In the genomic region with DNA sequence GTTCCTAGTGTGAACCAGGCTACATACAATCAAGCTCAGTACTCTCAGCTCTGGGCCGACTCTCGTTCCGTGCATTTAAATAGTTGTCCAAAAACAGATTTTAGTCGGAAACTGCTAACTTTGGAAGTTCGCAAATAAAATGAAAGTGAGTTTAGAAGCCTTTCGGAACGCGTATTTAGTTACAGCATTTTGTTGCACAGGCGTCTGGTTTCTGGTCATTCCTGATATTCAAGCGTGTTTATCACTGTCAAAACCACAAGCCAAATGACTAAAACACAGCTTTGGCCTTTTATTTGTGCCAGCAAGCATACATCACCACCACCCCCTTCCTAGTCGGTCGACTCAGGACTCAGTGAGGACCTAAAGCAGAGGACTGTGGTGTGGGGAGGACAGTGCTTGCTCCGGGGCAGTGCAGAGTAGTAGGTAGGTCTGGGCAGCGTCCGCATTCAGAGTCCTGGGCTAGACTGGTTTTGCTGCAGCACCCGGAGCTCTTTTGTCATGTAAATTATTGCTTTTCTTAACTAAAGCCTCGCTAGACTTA, we compare ENCODE assay signal across 8 mouse cellular contexts. TPM values are rescaled to one million over a fixed set of nuclear protein-coding genes. Genes with fewer than 3 reads are reported as not detected.
A peak's percentile ranks its signal among the peaks of the same experiment; 100 is the strongest.
DNase-seq lines count a peak whose midpoint lies in the region; ATAC-seq and TF ChIP-seq lines count a peak whose summit lies in the region.

No protein-coding gene starts in this region.

- peaks cover 77% of the 10 kb centered on the region for H3K4me1 ChIP-seq in megakaryocyte, embryonic 14.5 days
- peaks cover 20% of the 10 kb centered on the region for H3K4me1 ChIP-seq in hindbrain, postnatal 0 days (ENCODE audit: insufficient read depth, low read length)
- H3K4me1 ChIP-seq in lung, adult 2 months (ENCODE audit: control insufficient read depth, insufficient read depth, low read length): peaks cover 15% of the 10 kb centered on the region

- H3K4me3 ChIP-seq in megakaryocyte, embryonic 14.5 days (replicated peaks): peak overlapping the region; percentile 97
- H3K4me3 ChIP-seq in hindbrain, postnatal 0 days (ENCODE audit: low read length): peak overlapping the region; percentile 55
- peak overlapping the region; percentile 92 for H3K4me3 ChIP-seq in lung, adult 2 months (replicated peaks; ENCODE audit: extremely low read depth, low read depth, low read length)

- H3K27me3 ChIP-seq in megakaryocyte, embryonic 14.5 days (replicated peaks): no peaks in the 10 kb centered on the region
- peaks cover 13% of the 10 kb centered on the region for H3K27me3 ChIP-seq in hindbrain, postnatal 0 days (ENCODE audit: insufficient read depth, low read length)

- H3K36me3 ChIP-seq in megakaryocyte, embryonic 14.5 days (replicated peaks; ENCODE audit: low read length): peaks cover 6% of the 10 kb centered on the region
- H3K36me3 ChIP-seq in hindbrain, postnatal 0 days (ENCODE audit: insufficient read depth, low read length): no peaks in the 10 kb centered on the region

- no peak for TF ChIP-seq CTCF in hindbrain, postnatal 0 days (IDR thresholded peaks at IDR 0.05; ENCODE audit: low read depth)
- no peak for TF ChIP-seq CTCF in lung, adult 2 months (IDR thresholded peaks at IDR 0.05; ENCODE audit: insufficient read depth, low read length)

- WGBS in hindbrain, postnatal 0 days: 2% methylated on average over 17 of the region's 17 CpGs
- under 1% methylated on average over 17 of the region's 17 CpGs for WGBS in lung, adult 2 months

- ATAC-seq in megakaryocyte, adult 5-6 weeks (ENCODE audit: poor library complexity, severe bottlenecking): no peak
- ATAC-seq in hindbrain, postnatal 0 days: no peak

- peak overlapping the region; percentile 61; the same call in 1 of the 2 replicates for H3K9ac ChIP-seq in hindbrain, postnatal 0 days (replicated peaks; ENCODE audit: low read length)

- no peak for TF ChIP-seq POLR2A in lung, adult 2 months (IDR thresholded peaks at IDR 0.05; ENCODE audit: borderline replicate concordance, extremely low read depth, low read depth, low read length)

- H3K4me2 ChIP-seq in hindbrain, postnatal 0 days (ENCODE audit: low read depth, low read length): peak overlapping the region; percentile 85

- H3K27ac ChIP-seq in hindbrain, postnatal 0 days: peak overlapping the region; percentile 89

- peak; percentile 76 for DNase-seq in R1 (ENCODE audit: low read depth, low spot score)
- DNase-seq in fibroblast of lung, adult 2 months (ENCODE audit: low read depth): peak; percentile 59
- DNase-seq in hindbrain, postnatal 0 days (ENCODE audit: low spot score): no peak
- peak; percentile 51 for DNase-seq in lung, adult 2 months
- peak; percentile 33 for DNase-seq in retina, embryonic 14.5 days (ENCODE audit: low spot score)
- DNase-seq in urinary bladder, postnatal 4 days (ENCODE audit: low spot score in 2 of 2): no peak

- no peaks in the 10 kb centered on the region for H3K9me3 ChIP-seq in megakaryocyte, embryonic 14.5 days
- H3K9me3 ChIP-seq in hindbrain, postnatal 0 days (ENCODE audit: low read length): no peaks in the 10 kb centered on the region

RNA-seq across cellular contexts. Expression of a gene that starts 2.2 kb away (rescaled TPM):
- 5.2 and 6.7 TPM in 2 replicates for polyA plus RNA-seq in megakaryocyte, embryonic 14.5 days (2012; ENCODE audit: insufficient read depth, low replicate concordance)
- 69.6 and 73.1 TPM in 2 replicates for total RNA-seq in megakaryocyte, adult 5-6 weeks (2015)
- 56.2 and 66.0 TPM in 2 replicates for total RNA-seq in megakaryocyte, adult 5-6 weeks (2017)
- total RNA-seq in hindbrain, postnatal 0 days (2014; rRNA removed): 27.7 and 31.1 TPM in 2 replicates
- polyA plus RNA-seq in hindbrain, postnatal 0 days (2015; fragmentation: Nextera tagmentation; extraction: Ambion mirVana): 22.3 and 22.4 TPM in 2 replicates
- 126 and 134 TPM in 2 replicates for polyA plus RNA-seq in lung, adult 2 months (2012; rRNA removed)

RNA-seq across cellular contexts. Expression of a gene that starts 41.5 kb away (rescaled TPM):
- 0.64 and 7.2 TPM in 2 replicates for polyA plus RNA-seq in megakaryocyte, embryonic 14.5 days (2012; ENCODE audit: insufficient read depth, low replicate concordance)
- total RNA-seq in megakaryocyte, adult 5-6 weeks (2015): 1.5 and 1.6 TPM in 2 replicates
- total RNA-seq in megakaryocyte, adult 5-6 weeks (2017): 2.9 and 3.3 TPM in 2 replicates
- total RNA-seq in hindbrain, postnatal 0 days (2014; rRNA removed): 10.5 and 11.5 TPM in 2 replicates
- 8.6 and 9.2 TPM in 2 replicates for polyA plus RNA-seq in hindbrain, postnatal 0 days (2015; fragmentation: Nextera tagmentation; extraction: Ambion mirVana)
- 5.8 and 7.5 TPM in 2 replicates for polyA plus RNA-seq in lung, adult 2 months (2012; rRNA removed)

RNA-seq across cellular contexts. Expression of a gene that starts 41.6 kb away (rescaled TPM):
- polyA plus RNA-seq in megakaryocyte, embryonic 14.5 days (2012; ENCODE audit: insufficient read depth, low replicate concordance): 8.9 and 14.9 TPM in 2 replicates
- total RNA-seq in megakaryocyte, adult 5-6 weeks (2015): 61.8 and 65.2 TPM in 2 replicates
- total RNA-seq in megakaryocyte, adult 5-6 weeks (2017): 65.1 and 73.7 TPM in 2 replicates
- total RNA-seq in hindbrain, postnatal 0 days (2014; rRNA removed): 62.2 and 65.7 TPM in 2 replicates
- 93.8 and 105 TPM in 2 replicates for polyA plus RNA-seq in hindbrain, postnatal 0 days (2015; fragmentation: Nextera tagmentation; extraction: Ambion mirVana)
- polyA plus RNA-seq in lung, adult 2 months (2012; rRNA removed): 26.9 and 29.5 TPM in 2 replicates

Comparison
In these comparisons a context has a peak if more than half of its experiments do, and no peak if none do; other contexts are left out.
1. DNase-seq: peak in R1 (single experiment), fibroblast of lung, adult 2 months (single experiment), lung, adult 2 months (single experiment) and retina, embryonic 14.5 days (single experiment); none in hindbrain, postnatal 0 days (single experiment) and urinary bladder, postnatal 4 days (0 of 2).
2. Peak in every context shown above with its lines, with median percentiles within 50 percentile points of each other: H3K4me3 ChIP-seq.